Mouse (Mus musculus) bone marrow, adult 2 months (tissue): ENCODE measurements around the gene Aldh3b2.

Source experiments
- CTCF ChIP-seq: fragments of 200-500 bp; IDR thresholded peaks from 2 replicates; pipeline ENCODE4 v1.5.1; 2011; ENCODE audit warnings: low read length, control low read depth; ENCODE audit not compliant: control insufficient read depth, insufficient read depth
- POLR2A ChIP-seq: fragments of 200-500 bp; IDR thresholded peaks from 2 replicates; pipeline ENCODE4 v1.6.1; 2011; ENCODE audit warnings: low read depth, mild to moderate bottlenecking, control low read depth, low read length, borderline replicate concordance; ENCODE audit not compliant: control insufficient read depth

GRCm38 (mm10) chr19:3960211-3960610, 11.9 kb upstream of the Aldh3b2 start:
- no peak for TF ChIP-seq CTCF
- TF ChIP-seq POLR2A, result no peak
